Mouse (Mus musculus): ENCODE data around the gene Etnk2. TPM values are rescaled to one million over a fixed set of nuclear protein-coding genes. Genes with fewer than 3 reads are reported as not detected.

Etnk2 gene
- total RNA-seq, 2 experiments from 2014 or later: 0.45 to 0.57 TPM

- intact Hi-C loops (cut with DNase I): no loop called here
- no peak for DNase-seq (ENCODE audit: low spot score)
Measured at GRCm38 (mm10) chr1:133347693-133348520, 15.5 kb upstream of the Etnk2 start.

GRCm38 (mm10) chr1:133350210-133350609, 13.2 kb upstream of the Etnk2 start, which contains the start of gene Ren1:
Gene Ren1 (plus strand): TSS chr1:133350510.
- no peak for DNase-seq (ENCODE audit: low spot score)
- intact Hi-C loops (cut with DNase I): loop anchor here (5.0 kb wide), 1 partner anchor 178 kb away; no protein-coding TSS in a partner anchor

- intact Hi-C loops (cut with DNase I): loop anchor here (2.0 to 5.0 kb wide), 3 partner anchors 33 to 205 kb away; no protein-coding TSS in a partner anchor
- no peak for DNase-seq (ENCODE audit: low spot score)
Measured at GRCm38 (mm10) chr1:133351762-133352161, 11.6 kb upstream of the Etnk2 start.

- intact Hi-C loops (cut with DNase I): loop anchor here (2.0 to 5.0 kb wide), 3 partner anchors 35 to 207 kb away; no protein-coding TSS in a partner anchor
- no peak for DNase-seq (ENCODE audit: low spot score)
Measured at GRCm38 (mm10) chr1:133353371-133353809, 10.0 kb upstream of the Etnk2 start.

GRCm38 (mm10) chr1:133355469-133355868, 7.9 kb upstream of the Etnk2 start:
- intact Hi-C loops (cut with DNase I): no loop called here
- DNase-seq (ENCODE audit: low spot score): no peak

GRCm38 (mm10) chr1:133355912-133356311, 7.5 kb upstream of the Etnk2 start:
- DNase-seq (ENCODE audit: low spot score): no peak
- intact Hi-C loops (cut with DNase I): no loop called here

- no peak for DNase-seq (ENCODE audit: low spot score)
- intact Hi-C loops (cut with DNase I): no loop called here
Measured at GRCm38 (mm10) chr1:133356330-133356729, 7.0 kb upstream of the Etnk2 start.

- no peak for DNase-seq (ENCODE audit: low spot score)
- intact Hi-C loops (cut with DNase I): no loop called here
Measured at GRCm38 (mm10) chr1:133361006-133361405, 2.4 kb upstream of the Etnk2 start.

GRCm38 (mm10) chr1:133362103-133362502, 1.3 kb upstream of the Etnk2 start:
- DNase-seq (ENCODE audit: low spot score): no peak
- intact Hi-C loops (cut with DNase I): no loop called here

- intact Hi-C loops (cut with DNase I): no loop called here
- no peak for DNase-seq (ENCODE audit: low spot score)
Measured at GRCm38 (mm10) chr1:133364022-133364630, 754 bp downstream of the Etnk2 start.

GRCm38 (mm10) chr1:133364890-133365289, 1.5 kb downstream of the Etnk2 start:
- DNase-seq (ENCODE audit: low spot score): no peak
- intact Hi-C loops (cut with DNase I): no loop called here

GRCm38 (mm10) chr1:133366951-133367605, 3.7 kb downstream of the Etnk2 start:
- no peak for DNase-seq (ENCODE audit: low spot score)
- intact Hi-C loops (cut with DNase I): no loop called here

- DNase-seq (ENCODE audit: low spot score): peak; percentile 29
- intact Hi-C loops (cut with DNase I): no loop called here
Measured at GRCm38 (mm10) chr1:133367606-133368488, 4.5 kb downstream of the Etnk2 start.

- no peak for DNase-seq (ENCODE audit: low spot score)
- intact Hi-C loops (cut with DNase I): no loop called here
Measured at GRCm38 (mm10) chr1:133368644-133369043, 5.3 kb downstream of the Etnk2 start.

- DNase-seq (ENCODE audit: low spot score): no peak
- intact Hi-C loops (cut with DNase I): no loop called here
Measured at GRCm38 (mm10) chr1:133370352-133370751, 7.0 kb downstream of the Etnk2 start.

GRCm38 (mm10) chr1:133371431-133371830, 8.1 kb downstream of the Etnk2 start:
- intact Hi-C loops (cut with DNase I): no loop called here
- no peak for DNase-seq (ENCODE audit: low spot score)

GRCm38 (mm10) chr1:133372113-133372512, 8.7 kb downstream of the Etnk2 start:
- DNase-seq (ENCODE audit: low spot score): no peak
- intact Hi-C loops (cut with DNase I): no loop called here

GRCm38 (mm10) chr1:133375696-133376346, 12.4 kb downstream of the Etnk2 start:
- no peak for DNase-seq (ENCODE audit: low spot score)
- intact Hi-C loops (cut with DNase I): no loop called here

- DNase-seq (ENCODE audit: low spot score): no peak
- intact Hi-C loops (cut with DNase I): no loop called here
Measured at GRCm38 (mm10) chr1:133377547-133377946, 14.2 kb downstream of the Etnk2 start.
